Mouse (Mus musculus) left cerebral cortex, adult 8-10 months (tissue): Measurements from ENCODE around the gene Nxpe3. TPM values are rescaled to one million over a fixed set of nuclear protein-coding genes. Genes with fewer than 3 reads are reported as not detected.

Source experiments
- DNase-seq, 2 experiments: peaks; one replicate each; pipeline ENCODE4 v3.0.0; 2022; ENCODE audit warnings: low spot score in 2 of 2
- total RNA-seq, 4 experiments: library from RNA; stranded (reverse); gene quantifications; 2 replicates each; pipeline ENCODE4 v1.2.4; 2022

Gene Nxpe3
- 10 to 100 TPM; 11.3 to 13.0 (median 11.6) TPM for total RNA-seq

GRCm38 (mm10) chr16:55894893-55895650 is at the start of gene Nxpe3:
Gene Nxpe3 (minus strand): TSS chr16:55895285.
- DNase-seq, result peak; percentile 84 to 85

DNA sequence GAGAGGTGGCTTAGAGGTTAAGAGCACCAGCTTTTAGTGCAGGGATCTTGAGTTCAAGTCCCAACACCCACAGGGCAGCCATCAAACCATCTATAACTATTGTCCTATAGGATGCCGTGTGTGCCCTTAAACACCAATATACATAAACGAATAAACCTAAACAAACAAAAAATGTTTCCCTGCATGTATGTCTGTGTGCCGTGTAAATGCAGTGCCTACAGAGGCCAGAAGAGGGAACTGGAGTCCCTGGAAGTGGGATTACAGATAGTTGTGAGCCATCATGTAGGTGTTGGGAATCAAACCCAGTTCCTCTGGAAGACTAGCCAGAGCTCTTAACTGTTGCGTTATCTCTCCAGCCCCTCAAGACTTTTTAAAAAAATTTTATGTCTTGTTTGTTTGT is 45.7 kb upstream of the Nxpe3 start:
- DNase-seq, result no peak

DNA sequence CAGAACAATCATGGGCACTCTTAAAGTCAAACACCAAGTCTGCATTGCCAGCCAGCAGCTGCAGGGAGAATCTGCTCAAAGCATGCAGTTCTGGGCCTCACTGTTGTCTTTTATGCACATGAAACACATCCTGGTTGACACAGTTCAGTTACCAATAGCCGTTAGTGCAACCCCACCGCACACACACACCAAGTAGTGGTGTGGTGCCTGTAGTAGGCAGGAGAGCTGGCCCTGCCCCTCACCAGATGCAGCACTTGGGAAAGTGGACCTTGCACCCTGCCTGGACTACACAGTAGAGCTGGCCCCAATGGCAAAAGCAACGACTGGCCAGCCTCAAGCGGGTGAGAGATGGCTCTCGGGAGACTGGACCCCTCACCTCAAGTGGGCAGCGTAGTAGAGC is 44.6 kb upstream of the Nxpe3 start:
- DNase-seq, result no peak

GRCm38 (mm10) chr16:55938761-55939160 is 43.7 kb upstream of the Nxpe3 start:
- no peak for DNase-seq

GRCm38 (mm10) chr16:55934453-55935037 is 39.5 kb upstream of the Nxpe3 start, which contains the start of gene Cep97:
Gene Cep97 (minus strand): TSS chr16:55934855.
- peak; percentile 85 to 94 for DNase-seq

DNA sequence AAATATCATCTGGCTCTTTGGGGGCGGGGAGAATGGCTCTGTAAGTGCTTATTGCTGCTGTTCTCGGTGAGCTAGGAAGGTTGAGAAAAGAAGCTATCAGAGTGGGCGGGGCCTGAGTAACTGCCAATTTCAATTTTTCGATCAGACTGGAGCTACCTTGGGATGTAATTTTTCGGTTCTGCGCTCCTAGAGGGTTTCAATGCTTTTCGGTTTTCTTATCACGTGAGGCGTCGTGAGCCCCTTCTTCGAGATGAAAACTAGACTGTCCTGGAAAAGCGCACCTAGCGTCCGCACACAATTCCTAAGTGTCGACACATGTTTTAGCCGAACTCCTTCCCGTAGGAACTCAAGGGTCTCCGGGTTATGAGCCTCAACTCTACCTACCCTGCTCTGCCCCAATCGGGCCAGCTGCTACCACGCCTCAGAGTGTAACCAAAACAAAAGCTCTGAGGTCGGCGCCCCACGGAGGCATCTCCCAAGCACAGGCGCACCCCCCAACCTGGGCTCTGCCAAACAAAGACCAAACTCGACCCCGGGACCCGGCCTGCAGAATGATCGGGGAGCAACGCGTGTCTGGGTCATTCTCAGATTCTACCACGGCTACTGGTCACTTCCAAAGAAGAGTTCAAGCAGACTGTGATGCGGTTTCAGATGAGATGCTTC is 38.7 kb upstream of the Nxpe3 start:
- peak in 1 of 2 experiments; percentile 36 for DNase-seq

- DNase-seq, result no peak
Measured at GRCm38 (mm10) chr16:55924010-55924409, 28.9 kb upstream of the Nxpe3 start.

GRCm38 (mm10) chr16:55922079-55922478 is 27.0 kb upstream of the Nxpe3 start:
- DNase-seq, result peak in 1 of 2 experiments; percentile 33

GRCm38 (mm10) chr16:55914716-55915115 is 19.6 kb upstream of the Nxpe3 start:
- DNase-seq, result no peak

- no peak for DNase-seq
Measured at GRCm38 (mm10) chr16:55910208-55910793, 15.2 kb upstream of the Nxpe3 start.

DNA sequence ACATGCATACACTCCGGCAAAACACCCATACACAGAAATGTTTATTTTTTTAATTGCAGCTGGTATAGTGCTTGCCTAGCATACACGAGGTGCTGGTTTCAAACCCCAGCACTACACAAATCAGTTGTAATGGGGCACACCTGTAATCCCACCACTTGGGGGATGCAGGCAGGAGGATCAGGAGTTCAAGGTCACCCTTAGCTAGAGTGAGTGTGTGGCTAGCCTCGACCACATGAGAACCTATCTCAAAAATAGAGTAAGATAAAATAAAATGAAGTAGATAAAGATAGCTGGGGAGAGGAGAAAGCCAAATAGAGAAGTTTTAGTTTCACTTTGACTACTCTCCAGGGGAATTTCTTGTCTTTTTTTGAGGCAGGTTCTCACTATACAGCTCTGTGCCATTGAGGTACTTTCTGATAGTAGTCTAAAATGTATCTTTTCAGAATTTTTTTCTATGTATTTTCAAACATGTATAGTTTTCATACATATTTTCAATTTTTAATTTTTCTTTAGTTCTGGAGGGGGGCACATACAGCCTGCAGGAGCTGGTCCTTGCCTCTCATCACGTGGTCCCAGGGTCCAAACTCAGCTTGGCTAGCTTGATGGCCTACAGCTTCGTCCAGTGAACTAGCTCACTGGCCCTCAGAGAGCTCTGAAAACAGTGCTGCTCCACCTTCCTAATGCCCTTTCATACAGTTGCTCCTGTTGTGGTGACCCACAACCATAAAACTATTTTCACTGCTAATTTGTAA is 12.0 kb upstream of the Nxpe3 start:
- no peak for DNase-seq

- no peak for DNase-seq
Measured at GRCm38 (mm10) chr16:55905370-55905769, 10.3 kb upstream of the Nxpe3 start.

DNA sequence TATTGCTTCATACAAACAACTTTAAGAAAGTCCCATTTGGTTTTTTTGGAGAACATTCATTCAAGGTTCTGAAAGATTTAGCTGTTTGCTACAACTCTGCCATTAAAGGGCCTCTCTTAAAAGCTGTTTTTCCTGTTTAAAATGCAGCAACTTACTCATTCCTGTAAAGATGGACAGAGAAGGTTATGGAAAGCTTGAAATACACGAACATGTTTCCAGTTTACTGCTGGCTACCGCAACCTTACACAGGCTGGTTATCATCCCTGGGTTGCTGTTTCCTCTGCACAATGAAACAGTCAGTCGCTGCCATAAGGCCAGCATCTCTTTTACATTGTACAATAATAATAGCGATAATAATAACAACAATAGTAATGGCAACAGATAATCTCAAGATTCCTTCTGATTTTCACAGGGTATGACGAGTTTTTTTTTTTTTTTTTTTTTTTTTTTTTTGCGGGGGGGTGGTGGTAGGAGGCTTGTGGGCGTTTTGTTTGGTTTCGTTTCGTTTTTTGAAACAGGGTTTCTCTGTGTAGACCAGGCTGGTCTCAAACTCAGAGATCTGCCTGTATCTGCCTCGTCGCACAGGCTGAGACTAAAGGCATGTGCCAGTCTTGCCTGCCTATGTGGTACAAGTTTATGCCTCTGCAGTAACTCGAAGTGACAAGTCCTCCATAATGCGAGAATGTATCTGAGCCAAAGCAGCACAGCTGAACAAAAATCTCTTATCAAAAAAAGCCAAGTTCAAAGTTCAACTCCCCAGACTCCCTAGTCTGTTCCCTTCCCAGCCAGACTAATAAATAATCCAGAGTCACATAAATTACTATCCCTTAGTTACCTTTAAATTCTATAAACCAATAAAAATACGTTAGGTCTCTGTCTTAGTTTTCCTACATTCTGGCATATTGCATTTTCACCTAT is 7.0 kb upstream of the Nxpe3 start:
- DNase-seq, result no peak

DNA sequence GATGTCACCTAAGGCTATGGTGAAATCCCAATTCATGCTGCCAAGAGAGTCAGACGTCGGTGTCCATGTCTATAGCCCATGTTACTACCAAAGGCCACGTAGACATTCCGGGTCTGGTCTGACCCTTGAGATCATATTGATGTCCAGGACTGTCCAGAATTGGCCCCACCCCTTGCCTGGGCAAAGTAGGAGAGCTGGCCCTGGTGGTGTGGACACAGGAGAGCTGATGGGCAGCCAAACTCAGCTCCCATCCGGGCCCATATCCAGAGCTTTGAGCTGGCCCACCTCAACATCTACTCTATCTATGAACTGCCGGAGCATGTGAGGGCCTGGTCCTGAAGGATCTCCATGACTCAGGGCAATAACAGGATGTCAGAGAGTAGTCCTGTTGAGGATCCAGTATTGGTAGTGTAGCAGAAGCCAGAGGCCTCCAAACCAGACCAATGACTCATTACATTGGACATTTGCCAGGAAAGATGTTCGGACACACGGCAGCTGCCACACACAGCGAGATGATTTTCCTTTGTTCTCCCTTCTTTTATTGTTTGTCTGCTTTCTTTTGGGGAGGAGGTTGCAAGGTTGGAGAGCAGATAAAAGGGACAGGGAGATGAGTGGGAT is 3.4 kb upstream of the Nxpe3 start:
- no peak for DNase-seq

- no peak for DNase-seq
Measured at GRCm38 (mm10) chr16:55895651-55896095, 588 bp upstream of the Nxpe3 start.

GRCm38 (mm10) chr16:55894536-55894892 is 571 bp downstream of the Nxpe3 start:
- peak in 1 of 2 experiments; percentile 23 for DNase-seq

DNA sequence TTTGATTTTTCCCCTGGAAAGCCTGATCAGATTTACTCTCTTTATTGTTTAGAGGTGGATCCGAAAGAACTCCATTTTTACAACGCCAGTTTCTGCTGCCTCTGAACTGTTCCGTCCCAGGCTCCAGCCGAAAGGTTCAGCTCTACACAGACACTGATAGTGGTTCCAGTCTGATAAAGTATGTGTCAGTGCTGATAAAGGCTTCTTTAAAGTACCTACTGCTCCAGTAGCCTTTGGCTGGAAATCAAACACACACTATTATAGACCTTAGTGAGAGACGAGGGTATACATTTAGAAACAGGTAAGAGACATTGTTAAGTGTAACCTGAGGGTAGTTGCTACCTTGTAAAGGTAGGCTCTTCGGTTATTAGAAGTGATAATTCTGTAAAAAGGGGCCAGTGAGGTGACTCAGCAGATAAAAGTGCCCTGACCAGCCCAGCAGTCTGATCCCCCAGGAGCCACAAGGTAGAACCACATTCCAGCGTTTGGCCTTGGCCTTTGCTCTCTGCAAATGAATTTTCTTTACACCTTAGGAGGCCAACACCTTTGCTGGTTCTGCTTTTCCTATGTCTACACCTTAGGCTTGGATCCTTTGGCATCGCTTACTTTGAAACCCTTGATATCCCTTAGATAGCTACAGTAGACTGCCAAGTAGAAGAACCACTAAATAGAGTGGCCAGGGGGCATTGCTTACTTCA is 1.5 kb downstream of the Nxpe3 start:
- no peak for DNase-seq

DNA sequence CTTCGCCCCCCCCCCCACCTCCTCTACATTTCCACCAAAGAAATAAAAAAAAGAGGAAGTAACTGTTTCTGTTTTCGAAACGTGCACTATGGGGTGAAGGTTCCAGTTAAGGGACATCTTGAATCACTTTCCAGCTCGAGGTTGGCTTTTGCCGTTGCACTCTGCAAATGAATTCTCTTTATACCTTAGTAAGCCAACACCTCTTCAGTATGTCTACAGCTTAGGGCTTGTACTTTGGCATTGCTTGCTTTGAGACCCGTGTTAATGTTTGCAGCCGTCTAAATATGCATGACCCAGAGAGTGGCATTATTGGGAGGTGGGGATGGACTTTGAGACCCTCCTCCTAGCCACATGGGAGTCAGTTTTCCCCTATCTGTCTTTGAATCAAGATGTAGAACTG is 2.6 kb downstream of the Nxpe3 start:
- no peak for DNase-seq

DNA sequence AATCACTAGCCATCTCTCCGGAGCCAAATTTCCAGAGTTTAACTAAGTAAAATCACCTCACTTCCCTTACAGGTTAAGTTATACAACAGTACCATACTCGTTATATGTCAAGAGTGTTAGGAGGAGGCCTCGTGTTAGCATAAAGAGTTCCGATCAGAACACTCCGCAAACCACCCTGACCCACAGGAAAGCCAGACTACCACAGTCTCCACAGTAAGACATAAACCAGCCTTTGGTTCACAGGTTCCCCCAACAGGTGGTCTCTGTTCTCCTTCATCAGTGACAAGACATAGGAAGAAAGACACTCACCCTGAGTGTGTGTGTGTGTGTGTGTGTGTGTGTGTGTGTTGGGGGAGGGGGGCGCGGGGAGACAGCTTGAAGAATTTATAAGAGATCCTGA is 3.7 kb downstream of the Nxpe3 start:
- DNase-seq, result no peak
